Mouse (Mus musculus) frontal cortex, postnatal 36 days (tissue): ENCODE measurements around the gene Gdf15.

Experiments used
- DNase-seq, 2 experiments: peaks; one replicate each; pipeline ENCODE4 v3.0.0; 2022; ENCODE audit warnings: low spot score in 2 of 2

Gene Gdf15

GRCm38 (mm10) chr8:70657214-70657613, 25.0 kb upstream of the Gdf15 start:
- no peak for DNase-seq

GRCm38 (mm10) chr8:70656193-70656790, 24.0 kb upstream of the Gdf15 start:
- no peak for DNase-seq

GRCm38 (mm10) chr8:70655469-70655868, 23.2 kb upstream of the Gdf15 start:
- DNase-seq = no peak

- no peak for DNase-seq
Measured at GRCm38 (mm10) chr8:70654121-70654520, 21.9 kb upstream of the Gdf15 start.

GRCm38 (mm10) chr8:70653226-70653625, 21.0 kb upstream of the Gdf15 start:
- peak in 1 of 2 experiments; percentile 40 for DNase-seq

- DNase-seq = no peak
Measured at GRCm38 (mm10) chr8:70650351-70650750, 18.1 kb upstream of the Gdf15 start.

- DNase-seq = no peak
Measured at GRCm38 (mm10) chr8:70649324-70649723, 17.1 kb upstream of the Gdf15 start.

- DNase-seq = no peak
Measured at GRCm38 (mm10) chr8:70648921-70649320, 16.7 kb upstream of the Gdf15 start.

GRCm38 (mm10) chr8:70648164-70648442, 15.8 kb upstream of the Gdf15 start:
- no peak for DNase-seq

- no peak for DNase-seq
Measured at GRCm38 (mm10) chr8:70647343-70648163, 15.3 kb upstream of the Gdf15 start.

- DNase-seq = no peak
Measured at GRCm38 (mm10) chr8:70646775-70647174, 14.5 kb upstream of the Gdf15 start.

- no peak for DNase-seq
Measured at GRCm38 (mm10) chr8:70646369-70646768, 14.1 kb upstream of the Gdf15 start.

GRCm38 (mm10) chr8:70645501-70646224, 13.4 kb upstream of the Gdf15 start:
- DNase-seq = no peak

GRCm38 (mm10) chr8:70644065-70644464, 11.8 kb upstream of the Gdf15 start:
- no peak for DNase-seq

- no peak for DNase-seq
Measured at GRCm38 (mm10) chr8:70643019-70643418, 10.8 kb upstream of the Gdf15 start.

- DNase-seq = no peak
Measured at GRCm38 (mm10) chr8:70638752-70639151, 6.5 kb upstream of the Gdf15 start.

- no peak for DNase-seq
Measured at GRCm38 (mm10) chr8:70636838-70637237, 4.6 kb upstream of the Gdf15 start.

- no peak for DNase-seq
Measured at GRCm38 (mm10) chr8:70635527-70635926, 3.3 kb upstream of the Gdf15 start.

- DNase-seq = no peak
Measured at GRCm38 (mm10) chr8:70634066-70634465, 1.8 kb upstream of the Gdf15 start.

GRCm38 (mm10) chr8:70631436-70631835, 820 bp downstream of the Gdf15 start:
- no peak for DNase-seq

- DNase-seq = no peak
Measured at GRCm38 (mm10) chr8:70630532-70631381, 1.5 kb downstream of the Gdf15 start.
